Comparison of ENCODE assay signal across 11 mouse cellular contexts in genomic region chr3:57619718-57620117, GRCm38 (mm10). TPM values are rescaled to one million over a fixed set of nuclear protein-coding genes. Genes with fewer than 3 reads are reported as not detected.
DNase-seq lines count a peak whose midpoint lies in the region; ATAC-seq and TF ChIP-seq lines count a peak whose summit lies in the region.
"Had no signal": no experiment of that assay in that cellular context is flagged by ENCODE, and none has a peak within 500 bp of the region (broad histone marks: within the 10 kb centered on the region; RNA-seq: fewer than 3 reads in every experiment).

No protein-coding gene starts in this region.

- 79% methylated on average over 4 of the region's 4 CpGs for WGBS in midbrain, embryonic 14.5 days
- WGBS in midbrain, embryonic 13.5 days = 80% methylated on average over 4 of the region's 4 CpGs
- 67% methylated on average over 4 of the region's 4 CpGs for WGBS in lung, postnatal 0 days

- H3K9ac ChIP-seq in midbrain, embryonic 14.5 days (replicated peaks; ENCODE audit: low read length) = no peak overlapping the region
- H3K9ac ChIP-seq in midbrain, embryonic 13.5 days (replicated peaks) = no peak overlapping the region
- H3K9ac ChIP-seq in lung, postnatal 0 days (replicated peaks; ENCODE audit: low read depth) = no peak overlapping the region
- H3K9ac ChIP-seq: lung, embryonic 15.5 days; neural tube, embryonic 12.5 days had no signal

- no peaks in the 10 kb centered on the region for H3K9me3 ChIP-seq in midbrain, embryonic 14.5 days (ENCODE audit: control insufficient read depth, low read length)
- no peaks in the 10 kb centered on the region for H3K9me3 ChIP-seq in midbrain, embryonic 13.5 days
- H3K9me3 ChIP-seq in lung, postnatal 0 days (ENCODE audit: low read length) = no peaks in the 10 kb centered on the region
- H3K9me3 ChIP-seq: heart, embryonic 10.5 days; lung, embryonic 15.5 days; neural tube, embryonic 12.5 days had no signal

- H3K4me2 ChIP-seq in midbrain, embryonic 14.5 days (ENCODE audit: low read length) = no peak overlapping the region
- no peak overlapping the region for H3K4me2 ChIP-seq in midbrain, embryonic 13.5 days (replicated peaks)
- no peak overlapping the region for H3K4me2 ChIP-seq in lung, postnatal 0 days (replicated peaks; ENCODE audit: low read depth, low read length)
- H3K4me2 ChIP-seq: lung, embryonic 15.5 days; neural tube, embryonic 12.5 days had no signal

- no peak overlapping the region for H3K27ac ChIP-seq in midbrain, embryonic 14.5 days (replicated peaks; ENCODE audit: low read depth, low read length)
- no peak overlapping the region for H3K27ac ChIP-seq in midbrain, embryonic 13.5 days
- no peak overlapping the region for H3K27ac ChIP-seq in lung, postnatal 0 days (ENCODE audit: low read length)
- H3K27ac ChIP-seq: heart, embryonic 10.5 days; lung, embryonic 15.5 days; neural tube, embryonic 12.5 days had no signal

- ATAC-seq in midbrain, embryonic 14.5 days (ENCODE audit: low FRiP score, low TSS enrichment) = no peak
- ATAC-seq in midbrain, embryonic 13.5 days = no peak
- no peak for ATAC-seq in lung, postnatal 0 days

- H3K27me3 ChIP-seq in midbrain, embryonic 14.5 days (ENCODE audit: control insufficient read depth, insufficient read depth, low read length) = no peaks in the 10 kb centered on the region
- no peaks in the 10 kb centered on the region for H3K27me3 ChIP-seq in midbrain, embryonic 13.5 days
- no peaks in the 10 kb centered on the region for H3K27me3 ChIP-seq in lung, postnatal 0 days (replicated peaks; ENCODE audit: insufficient read depth, low read length)
- H3K27me3 ChIP-seq: lung, embryonic 15.5 days; neural tube, embryonic 12.5 days had no signal

- peak; percentile 13 to 58 for DNase-seq in heart, adult 18-20 months
- DNase-seq in heart, adult 11 months = no peak
- peak; percentile 17 for DNase-seq in midbrain, embryonic 14.5 days
- peak; percentile 53 for DNase-seq in adrenal gland, postnatal 14 days
- no peak for DNase-seq in lung, postnatal 0 days (ENCODE audit: low spot score)
- no peak for DNase-seq in cerebellum, postnatal 36 days
- DNase-seq in left cerebral cortex, postnatal 10 days (ENCODE audit: extremely low spot score in 1 of 2, low spot score in 2 of 2) = no peak

- H3K4me3 ChIP-seq in midbrain, embryonic 14.5 days (replicated peaks; ENCODE audit: low read depth, low read length) = no peak overlapping the region
- H3K4me3 ChIP-seq in midbrain, embryonic 13.5 days (replicated peaks) = no peak overlapping the region
- no peak overlapping the region for H3K4me3 ChIP-seq in lung, postnatal 0 days (ENCODE audit: low read depth, low read length)
- H3K4me3 ChIP-seq: heart, embryonic 10.5 days; lung, embryonic 15.5 days; neural tube, embryonic 12.5 days had no signal

- H3K4me1 ChIP-seq in midbrain, embryonic 14.5 days (ENCODE audit: control insufficient read depth, insufficient read depth, low read length) = no peaks in the 10 kb centered on the region
- no peaks in the 10 kb centered on the region for H3K4me1 ChIP-seq in midbrain, embryonic 13.5 days (replicated peaks)
- no peaks in the 10 kb centered on the region for H3K4me1 ChIP-seq in lung, postnatal 0 days (ENCODE audit: insufficient read depth, low read depth, low read length)
- H3K4me1 ChIP-seq: heart, embryonic 10.5 days; lung, embryonic 15.5 days; neural tube, embryonic 12.5 days had no signal

- intact Hi-C loops in left cerebral cortex, postnatal 10 days (cut with DNase I) = loop anchor here (5.0 kb wide), 1 partner anchor 347 kb away; no protein-coding TSS in a partner anchor

- TF ChIP-seq CTCF in lung, postnatal 0 days (IDR thresholded peaks at IDR 0.05) = peak; percentile 61

- no peaks in the 10 kb centered on the region for H3K36me3 ChIP-seq in midbrain, embryonic 14.5 days (ENCODE audit: control insufficient read depth, insufficient read depth, low read length)
- no peaks in the 10 kb centered on the region for H3K36me3 ChIP-seq in midbrain, embryonic 13.5 days
- H3K36me3 ChIP-seq in lung, postnatal 0 days (ENCODE audit: insufficient read depth, low read length) = no peaks in the 10 kb centered on the region
- H3K36me3 ChIP-seq: heart, embryonic 10.5 days; lung, embryonic 15.5 days; neural tube, embryonic 12.5 days had no signal

- no peak for TF ChIP-seq EP300 in lung, postnatal 0 days (IDR thresholded peaks at IDR 0.05)

RNA-seq across cellular contexts. Expression of gene Commd2, which starts 31.8 kb away (rescaled TPM):
- 10 to 100 TPM; 14.3 to 16.9 TPM for total RNA-seq in heart, adult 18-20 months (2021)
- 82.8 and 85.1 TPM in 2 replicates for polyA plus RNA-seq in midbrain, embryonic 14.5 days (2014; fragmentation: Nextera tagmentation; extraction: Ambion mirVana)
- polyA plus RNA-seq in midbrain, embryonic 13.5 days (2015; fragmentation: Nextera tagmentation; extraction: Ambion mirVana) = 73.9 and 77.7 TPM in 2 replicates
- total RNA-seq in adrenal gland, postnatal 14 days (2021) = 22.0 and 26.7 TPM in 2 replicates
- polyA plus RNA-seq in lung, postnatal 0 days (2015; fragmentation: Nextera tagmentation; extraction: Ambion mirVana) = 104 and 116 TPM in 2 replicates
- total RNA-seq in left cerebral cortex, postnatal 10 days (2021) = 10 to 100 TPM; 22.5 to 25.4 TPM

RNA-seq across cellular contexts. Expression of gene Wwtr1, which starts 44.0 kb away (rescaled TPM):
- total RNA-seq in heart, adult 18-20 months (2021) = 10 to 100 TPM; 39.4 to 47.3 TPM
- 7.2 TPM in 2 replicates for polyA plus RNA-seq in midbrain, embryonic 14.5 days (2014; fragmentation: Nextera tagmentation; extraction: Ambion mirVana)
- polyA plus RNA-seq in midbrain, embryonic 13.5 days (2015; fragmentation: Nextera tagmentation; extraction: Ambion mirVana) = 7.8 and 8.1 TPM in 2 replicates
- 46.8 and 50.8 TPM in 2 replicates for total RNA-seq in adrenal gland, postnatal 14 days (2021)
- 53.6 and 56.0 TPM in 2 replicates for polyA plus RNA-seq in lung, postnatal 0 days (2015; fragmentation: Nextera tagmentation; extraction: Ambion mirVana)
- 10 to 100 TPM; 18.4 to 19.0 TPM for total RNA-seq in left cerebral cortex, postnatal 10 days (2021)

Comparison
In these comparisons a context has a peak if more than half of its experiments do, and no peak if none do; other contexts are left out.
1. DNase-seq: peak in heart, adult 18-20 months (2 of 2), midbrain, embryonic 14.5 days (single experiment) and adrenal gland, postnatal 14 days (single experiment); none in heart, adult 11 months (single experiment), lung, postnatal 0 days (single experiment), cerebellum, postnatal 36 days (0 of 2) and left cerebral cortex, postnatal 10 days (0 of 2).